Mouse (Mus musculus): Measurements from ENCODE around the gene Rarres2.

Rarres2 gene

GRCm38 (mm10) chr6:48545251-48545650, 27.3 kb downstream of the Rarres2 start:
- ATAC-seq (ENCODE audit: insufficient number of reproducible peaks, low FRiP score, low TSS enrichment): no peak

GRCm38 (mm10) chr6:48542631-48543030, 30.0 kb downstream of the Rarres2 start:
- no peak for ATAC-seq (ENCODE audit: insufficient number of reproducible peaks, low FRiP score, low TSS enrichment)

- ATAC-seq (ENCODE audit: insufficient number of reproducible peaks, low FRiP score, low TSS enrichment): no peak
These were observed 30.8 kb downstream of the Rarres2 start for GRCm38 (mm10) chr6:48541560-48542450.

GRCm38 (mm10) chr6:48540721-48541120, 31.9 kb downstream of the Rarres2 start:
- no peak for ATAC-seq (ENCODE audit: insufficient number of reproducible peaks, low FRiP score, low TSS enrichment)

GRCm38 (mm10) chr6:48539860-48540259, 32.7 kb downstream of the Rarres2 start:
- ATAC-seq (ENCODE audit: insufficient number of reproducible peaks, low FRiP score, low TSS enrichment): no peak

GRCm38 (mm10) chr6:48538841-48539737, 33.5 kb downstream of the Rarres2 start:
- ATAC-seq (ENCODE audit: insufficient number of reproducible peaks, low FRiP score, low TSS enrichment): no peak

GRCm38 (mm10) chr6:48537105-48537954, 35.3 kb downstream of the Rarres2 start, which contains the start of gene Atp6v0e2:
Atp6v0e2 (plus strand) TSS chr6:48537615.
- ATAC-seq (ENCODE audit: insufficient number of reproducible peaks, low FRiP score, low TSS enrichment): peak; percentile 92

- no peak for ATAC-seq (ENCODE audit: insufficient number of reproducible peaks, low FRiP score, low TSS enrichment)
These were observed 36.5 kb downstream of the Rarres2 start for GRCm38 (mm10) chr6:48536091-48536490.

GRCm38 (mm10) chr6:48534913-48535312, 37.7 kb downstream of the Rarres2 start:
- ATAC-seq (ENCODE audit: insufficient number of reproducible peaks, low FRiP score, low TSS enrichment): no peak

- ATAC-seq (ENCODE audit: insufficient number of reproducible peaks, low FRiP score, low TSS enrichment): no peak
These were observed 39.1 kb downstream of the Rarres2 start for GRCm38 (mm10) chr6:48533475-48533874.

- ATAC-seq (ENCODE audit: insufficient number of reproducible peaks, low FRiP score, low TSS enrichment): no peak
These were observed 41.7 kb downstream of the Rarres2 start for GRCm38 (mm10) chr6:48530862-48531261.

GRCm38 (mm10) chr6:48529871-48530440, 42.6 kb downstream of the Rarres2 start:
- ATAC-seq (ENCODE audit: insufficient number of reproducible peaks, low FRiP score, low TSS enrichment): peak; percentile 24; the same call in 1 of the 2 replicates

- no peak for ATAC-seq (ENCODE audit: insufficient number of reproducible peaks, low FRiP score, low TSS enrichment)
These were observed 43.3 kb downstream of the Rarres2 start for GRCm38 (mm10) chr6:48529261-48529660.

GRCm38 (mm10) chr6:48527901-48528300, 44.7 kb downstream of the Rarres2 start:
- no peak for ATAC-seq (ENCODE audit: insufficient number of reproducible peaks, low FRiP score, low TSS enrichment)

GRCm38 (mm10) chr6:48524882-48525281, 47.7 kb downstream of the Rarres2 start:
- ATAC-seq (ENCODE audit: insufficient number of reproducible peaks, low FRiP score, low TSS enrichment): 0 out of 2 replicates have a peak, but pooled peaks have one; percentile 72

Data from cerebellum, adult (tissue).